Mouse (Mus musculus) heart, embryonic 15.5 days (tissue): ENCODE results near the gene Mprip. TPM values are rescaled to one million over a fixed set of nuclear protein-coding genes. Genes with fewer than 3 reads are reported as not detected.

ENCODE experiments used
- ATAC-seq: fragments of 200-750 bp; cut with Nextera tagmentation; replicated peaks from 2 replicates; pipeline ENCODE4 v1.8.0; 2017; ENCODE audit warnings: low read depth, moderate TSS enrichment; ENCODE audit not compliant: insufficient number of reproducible peaks, insufficient read depth, low FRiP score
- H3K27ac ChIP-seq: fragments of 300-500 bp; sonication (generic); 2 replicates; pipeline ENCODE4 v1.5.1; 2015; ENCODE audit warnings: mild to moderate bottlenecking, inconsistent platforms
- H3K27me3 ChIP-seq: fragments of 300-500 bp; sonication (generic); 2 replicates; pipeline ENCODE4 v1.6.1; 2015; ENCODE audit warnings: inconsistent platforms
- H3K36me3 ChIP-seq: fragments of 300-500 bp; sonication (generic); 2 replicates; pipeline ENCODE4 v1.6.1; 2015; ENCODE audit warnings: mild to moderate bottlenecking, inconsistent platforms
- H3K4me1 ChIP-seq: fragments of 300-500 bp; sonication (generic); replicated peaks from 2 replicates; pipeline ENCODE4 v1.6.1; 2015; ENCODE audit warnings: inconsistent platforms
- H3K4me2 ChIP-seq: fragments of 300-500 bp; sonication (generic); 2 replicates; pipeline ENCODE4 v1.6.1; 2015; ENCODE audit warnings: inconsistent platforms, mild to moderate bottlenecking, moderate library complexity
- H3K4me3 ChIP-seq: fragments of 300-500 bp; sonication (generic); 2 replicates; pipeline ENCODE4 v1.5.1; 2015; ENCODE audit warnings: mild to moderate bottlenecking, inconsistent platforms
- H3K9ac ChIP-seq: fragments of 300-500 bp; sonication (generic); 2 replicates; pipeline ENCODE4 v1.6.1; 2015; ENCODE audit warnings: mild to moderate bottlenecking, inconsistent platforms
- H3K9me3 ChIP-seq: fragments of 300-500 bp; sonication (generic); replicated peaks from 2 replicates; pipeline ENCODE4 v1.6.1; 2016; ENCODE audit warnings: inconsistent platforms
- WGBS: fragments of 180-500 bp; shearing (Covaris S2); methylation state at CpG from one replicate; pipeline ENCODE4 v1.1.7; 2015; ENCODE audit warnings: mixed read lengths; 5-methylcytosine and 5-hydroxymethylcytosine counted together
- polyA plus RNA-seq: library from polyadenylated mRNA; unstranded; fragments of >200 nt; fragmentation: Nextera tagmentation; extraction: Ambion mirVana; gene quantifications from 2 replicates; pipeline ENCODE4 v1.2.1, GENCODE M21; 2015

Gene Mprip
- polyA plus RNA-seq, 1 experiment from 2014 or later, result 51.1 TPM

DNA sequence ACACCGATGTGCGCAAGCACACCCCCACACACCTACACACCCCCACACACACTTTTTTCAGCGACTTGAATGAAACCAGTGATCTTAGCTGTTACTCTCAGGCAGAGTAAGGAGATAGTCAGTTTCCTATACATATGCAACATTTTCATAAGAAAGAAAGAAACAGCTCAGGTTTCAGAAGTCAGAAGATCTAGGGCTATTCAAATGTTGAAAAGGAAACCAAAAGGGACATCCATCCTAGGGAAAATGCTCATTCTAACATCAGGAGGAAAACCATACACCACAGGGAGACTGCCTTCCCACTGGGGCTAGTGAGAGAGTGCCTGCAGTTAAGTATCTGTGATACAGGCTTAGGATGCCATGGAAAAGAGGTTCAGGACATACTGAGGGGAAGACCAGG lies 160.5 kb downstream of the Mprip start:
- Histone ChIP-seq H3K4me1 (no peaks in the 10 kb centered on the region), H3K9me3 (no peaks in the 10 kb centered on the region), H3K27ac (no peak overlapping the region), H3K4me2 (no peak overlapping the region), H3K27me3 (no peaks in the 10 kb centered on the region), H3K4me3 (no peak overlapping the region), H3K9ac (no peak overlapping the region), H3K36me3 (peaks cover 97% of the 10 kb centered on the region)
- no peak for ATAC-seq
- WGBS, result 86% methylated on average over 3 of the region's 3 CpGs

Other genes with a start within 250 kb of the Mprip start
- 8.8 and 11.4 TPM in 2 replicates for gene Jmjd4, start 211.3 kb upstream of the Mprip start, polyA plus RNA-seq
- gene Snap47, start 210.1 kb upstream of the Mprip start, polyA plus RNA-seq, result 81.0 and 88.9 TPM in 2 replicates
- 5.9 and 6.9 TPM in 2 replicates for gene Zfp867, start 188.8 kb upstream of the Mprip start, polyA plus RNA-seq
- gene Zkscan17, start 134.6 kb upstream of the Mprip start, polyA plus RNA-seq, result 11.6 and 15.9 TPM in 2 replicates
- gene Nlrp3, start 119.7 kb upstream of the Mprip start, polyA plus RNA-seq, result 0.20 and 0.66 TPM in 2 replicates
- gene Olfr222, start 85.1 kb upstream of the Mprip start, polyA plus RNA-seq, result not detected in 2 replicates
- gene Olfr223, start 68.0 kb upstream of the Mprip start, polyA plus RNA-seq, result not detected in 2 replicates
- gene Pld6, start 126.3 kb downstream of the Mprip start, polyA plus RNA-seq, result 3.4 and 4.9 TPM in 2 replicates
- 32.6 and 36.9 TPM in 2 replicates for gene Flcn, start 148.7 kb downstream of the Mprip start, polyA plus RNA-seq
- gene Nt5m, start 178.1 kb downstream of the Mprip start, polyA plus RNA-seq, result 35.0 and 38.2 TPM in 2 replicates
- gene Cops3, start 178.5 kb downstream of the Mprip start, polyA plus RNA-seq, result 135 and 160 TPM in 2 replicates